Mouse (Mus musculus) small intestine, adult 2 months (tissue): Measurements from ENCODE around the gene Hps3. TPM values are rescaled to one million over a fixed set of nuclear protein-coding genes. Genes with fewer than 3 reads are reported as not detected.
A peak's percentile ranks its signal among the peaks of the same experiment; 100 is the strongest.

Source experiments
- H3K27ac ChIP-seq: fragments of 200-500 bp; 2 replicates; pipeline ENCODE4 v1.5.1; 2012; ENCODE audit warnings: low read depth, low read length, control low read depth, inconsistent platforms; ENCODE audit not compliant: insufficient read depth
- H3K27me3 ChIP-seq: fragments of 200-500 bp; 2 replicates; pipeline ENCODE4 v1.6.1; 2012; ENCODE audit warnings: mild to moderate bottlenecking, moderate library complexity, low read length, inconsistent platforms; ENCODE audit not compliant: control insufficient read depth, insufficient read depth
- H3K36me3 ChIP-seq: fragments of 200-500 bp; 2 replicates; pipeline ENCODE4 v1.6.1; 2012; ENCODE audit warnings: mild to moderate bottlenecking, low read length, control low read depth, inconsistent platforms; ENCODE audit not compliant: control insufficient read depth, insufficient read depth
- H3K4me1 ChIP-seq: fragments of 200-500 bp; 2 replicates; pipeline ENCODE4 v1.6.1; 2012; ENCODE audit warnings: low read length, inconsistent platforms, mixed read lengths; ENCODE audit not compliant: control insufficient read depth, insufficient read depth, insufficient read length
- H3K4me3 ChIP-seq: fragments of 200-500 bp; 2 replicates; pipeline ENCODE4 v1.5.1; 2012; ENCODE audit warnings: low read depth, mild to moderate bottlenecking, control low read depth, inconsistent platforms, low read length, moderate library complexity
- CTCF ChIP-seq: fragments of 200-500 bp; IDR thresholded peaks from 2 replicates; pipeline ENCODE4 v1.5.1; 2012; ENCODE audit warnings: low read depth, mild to moderate bottlenecking, control low read depth, inconsistent platforms, low read length, moderate library complexity, mixed read lengths; ENCODE audit not compliant: insufficient replicate concordance, insufficient read length; ENCODE audit errors: extremely low read depth
- POLR2A ChIP-seq: fragments of 200-500 bp; IDR thresholded peaks from 2 replicates; pipeline ENCODE4 v1.6.1; 2012; ENCODE audit warnings: low read depth, mild to moderate bottlenecking, control low read depth, inconsistent platforms, low read length, moderate library complexity
- WGBS: fragments of 180-500 bp; shearing (Covaris S2); methylation state at CpG from one replicate; pipeline ENCODE4 v1.1.7; 2018; 5-methylcytosine and 5-hydroxymethylcytosine counted together
- polyA plus RNA-seq: library from polyadenylated mRNA; depleted of rRNA; stranded (reverse); fragments of >200 nt; gene quantifications from 2 replicates; pipeline ENCODE4 v1.2.3, GENCODE M21; 2012

Gene Hps3
- polyA plus RNA-seq, 1 experiment = 25.3 TPM

- TF ChIP-seq CTCF (no peak), POLR2A (no peak)
- WGBS = 91% methylated on average over 4 of the region's 4 CpGs
- no peak overlapping the region for H3K27ac ChIP-seq
- no peaks in the 10 kb centered on the region for H3K36me3 ChIP-seq
- no peak overlapping the region for H3K4me3 ChIP-seq
- H3K27me3 ChIP-seq = no peaks in the 10 kb centered on the region
- H3K4me1 ChIP-seq = peaks cover 5% of the 10 kb centered on the region; the same call in 1 of the 2 replicates
Measured at GRCm38 (mm10) chr3:20036069-20036468, 954 bp upstream of the Hps3 start.

- 4% methylated on average over 10 of the region's 10 CpGs for WGBS
- no peaks in the 10 kb centered on the region for H3K27me3 ChIP-seq
- peaks cover 5% of the 10 kb centered on the region; the same call in 1 of the 2 replicates for H3K4me1 ChIP-seq
- peak overlapping the region; percentile 94 for H3K4me3 ChIP-seq
- peaks cover 2% of the 10 kb centered on the region; the same call in 1 of the 2 replicates for H3K36me3 ChIP-seq
- TF ChIP-seq POLR2A (no peak), CTCF (no peak)
- peak overlapping the region; percentile 66 for H3K27ac ChIP-seq
Measured at GRCm38 (mm10) chr3:20033761-20034718, 1.1 kb downstream of the Hps3 start.

- TF ChIP-seq POLR2A (no peak), CTCF (no peak)
- Histone ChIP-seq H3K36me3 (peaks cover 18% of the 10 kb centered on the region), H3K27ac (no peak overlapping the region), H3K4me1 (peaks cover 5% of the 10 kb centered on the region; the same call in 1 of the 2 replicates), H3K27me3 (no peaks in the 10 kb centered on the region), H3K4me3 (no peak overlapping the region)
- WGBS = 88% methylated on average over 6 of the region's 6 CpGs
Measured at GRCm38 (mm10) chr3:20030807-20031206, 4.3 kb downstream of the Hps3 start.

- H3K27ac ChIP-seq = no peak overlapping the region
- H3K27me3 ChIP-seq = no peaks in the 10 kb centered on the region
- H3K36me3 ChIP-seq = peaks cover 33% of the 10 kb centered on the region
- TF ChIP-seq POLR2A = no peak
- no peak for TF ChIP-seq CTCF
- peaks cover 4% of the 10 kb centered on the region; the same call in 1 of the 2 replicates for H3K4me1 ChIP-seq
- 92% methylated on average over 3 of the region's 3 CpGs for WGBS
- no peak overlapping the region for H3K4me3 ChIP-seq
Measured at GRCm38 (mm10) chr3:20028640-20029039, 6.5 kb downstream of the Hps3 start.

- Histone ChIP-seq H3K27me3 (no peaks in the 10 kb centered on the region), H3K4me3 (no peak overlapping the region), H3K27ac (0 out of 2 replicates have a peak overlapping the region, but pooled peaks have one; percentile 10), H3K4me1 (no peaks in the 10 kb centered on the region), H3K36me3 (peaks cover 35% of the 10 kb centered on the region)
- WGBS = 89% methylated on average over 5 of the region's 5 CpGs
- TF ChIP-seq POLR2A = no peak
- no peak for TF ChIP-seq CTCF
Measured at GRCm38 (mm10) chr3:20027788-20028187, 7.3 kb downstream of the Hps3 start.

GRCm38 (mm10) chr3:20026996-20027689 is 8.0 kb downstream of the Hps3 start:
- H3K27me3 ChIP-seq = no peaks in the 10 kb centered on the region
- no peaks in the 10 kb centered on the region for H3K4me1 ChIP-seq
- H3K36me3 ChIP-seq = peaks cover 39% of the 10 kb centered on the region
- peak overlapping the region; percentile 13 for H3K27ac ChIP-seq
- TF ChIP-seq CTCF = no peak
- TF ChIP-seq POLR2A = no peak
- no peak overlapping the region for H3K4me3 ChIP-seq
- WGBS = 82% methylated on average over 8 of the region's 8 CpGs

GRCm38 (mm10) chr3:20026481-20026880 is 8.6 kb downstream of the Hps3 start:
- no peak for TF ChIP-seq POLR2A
- no peak for TF ChIP-seq CTCF
- Histone ChIP-seq H3K4me3 (no peak overlapping the region), H3K36me3 (peaks cover 39% of the 10 kb centered on the region), H3K4me1 (no peaks in the 10 kb centered on the region), H3K27me3 (no peaks in the 10 kb centered on the region), H3K27ac (no peak overlapping the region; the same call in 1 of the 2 replicates)
